ENCODE assay signal across 8 mouse cellular contexts in the genomic region with DNA sequence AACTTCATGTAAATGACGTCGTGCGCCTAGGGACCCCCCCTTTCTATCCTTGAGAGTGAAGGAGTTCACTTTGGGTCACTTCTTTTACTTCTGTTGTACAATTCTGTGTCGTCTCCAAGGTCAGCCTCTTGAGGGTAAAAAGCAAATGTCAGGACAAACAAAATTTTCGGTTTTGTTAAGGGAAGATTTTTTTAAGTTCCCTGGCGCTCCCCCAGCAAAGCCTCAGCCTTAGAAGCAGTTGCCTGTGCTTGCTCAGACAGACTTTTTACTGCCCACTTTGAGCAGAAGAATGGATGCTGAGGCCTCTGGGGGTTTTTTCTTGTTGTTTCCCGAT. TPM values are rescaled to one million over a fixed set of nuclear protein-coding genes. Genes with fewer than 3 reads are reported as not detected.
A peak's percentile ranks its signal among the peaks of the same experiment; 100 is the strongest.
DNase-seq lines count a peak whose midpoint lies in the region; ATAC-seq and TF ChIP-seq lines count a peak whose summit lies in the region.

No protein-coding gene starts in this region.

- H3K4me2 ChIP-seq in forebrain, embryonic 12.5 days, result peak overlapping the region; percentile 87
- H3K4me2 ChIP-seq in limb, embryonic 12.5 days, result peak overlapping the region; percentile 95
- H3K4me2 ChIP-seq in neural tube, embryonic 12.5 days (replicated peaks), result peak overlapping the region; percentile 90

- H3K9me3 ChIP-seq in forebrain, embryonic 12.5 days, result no peaks in the 10 kb centered on the region
- H3K9me3 ChIP-seq in limb, embryonic 12.5 days, result no peaks in the 10 kb centered on the region
- H3K9me3 ChIP-seq in neural tube, embryonic 12.5 days, result no peaks in the 10 kb centered on the region

- WGBS in forebrain, embryonic 12.5 days, result 2% methylated on average over 7 of the region's 7 CpGs
- 3% methylated on average over 7 of the region's 7 CpGs for WGBS in limb, embryonic 12.5 days
- 1% methylated on average over 7 of the region's 7 CpGs for WGBS in neural tube, embryonic 12.5 days

- no peak for TF ChIP-seq POLR2A in testis, adult 2 months (IDR thresholded peaks at IDR 0.05; ENCODE audit: control insufficient read depth, low read depth, low read length)

- H3K4me3 ChIP-seq in testis, adult 2 months (ENCODE audit: control insufficient read depth, low read depth, low read length), result peak overlapping the region; percentile 76
- H3K4me3 ChIP-seq in forebrain, embryonic 12.5 days (replicated peaks), result peak overlapping the region; percentile 92
- H3K4me3 ChIP-seq in limb, embryonic 12.5 days (replicated peaks), result peak overlapping the region; percentile 87
- peak overlapping the region; percentile 91 for H3K4me3 ChIP-seq in neural tube, embryonic 12.5 days

- TF ChIP-seq CTCF in testis, adult 2 months (IDR thresholded peaks at IDR 0.05; ENCODE audit: control insufficient read depth, insufficient read depth, insufficient replicate concordance, low read depth, low read length), result no peak

- H3K36me3 ChIP-seq in testis, adult 2 months (ENCODE audit: control insufficient read depth, insufficient read depth, low read length), result no peaks in the 10 kb centered on the region
- H3K36me3 ChIP-seq in forebrain, embryonic 12.5 days (replicated peaks), result no peaks in the 10 kb centered on the region
- no peaks in the 10 kb centered on the region for H3K36me3 ChIP-seq in limb, embryonic 12.5 days
- H3K36me3 ChIP-seq in neural tube, embryonic 12.5 days, result no peaks in the 10 kb centered on the region

- peak overlapping the region; percentile 32; the same call in 1 of the 2 replicates for H3K27ac ChIP-seq in testis, adult 2 months (ENCODE audit: control insufficient read depth, insufficient read depth, low read depth, low read length)
- peak overlapping the region; percentile 75 for H3K27ac ChIP-seq in forebrain, embryonic 12.5 days
- H3K27ac ChIP-seq in limb, embryonic 12.5 days, result no peak overlapping the region
- H3K27ac ChIP-seq in neural tube, embryonic 12.5 days, result no peak overlapping the region

- DNase-seq in testis, postnatal 10 days (ENCODE audit: low spot score), result no peak
- no peak for DNase-seq in spleen, adult 12 weeks (ENCODE audit: low spot score)
- DNase-seq in Muller cell, postnatal 12 days (ENCODE audit: inconsistent ontology term), result no peak
- no peak for DNase-seq in frontal cortex, postnatal 25 days (ENCODE audit: low spot score in 2 of 2)

- no peak for ATAC-seq in forebrain, embryonic 12.5 days (ENCODE audit: low FRiP score)
- no peak for ATAC-seq in limb, embryonic 12.5 days (ENCODE audit: insufficient number of reproducible peaks, insufficient read depth, low FRiP score, low TSS enrichment, low read depth)
- no peak for ATAC-seq in neural tube, embryonic 12.5 days (ENCODE audit: low FRiP score, low read depth)

- peaks cover 13% of the 10 kb centered on the region for H3K4me1 ChIP-seq in testis, adult 2 months (ENCODE audit: control insufficient read depth, insufficient read depth, low read length)
- H3K4me1 ChIP-seq in forebrain, embryonic 12.5 days, result peaks cover 48% of the 10 kb centered on the region
- H3K4me1 ChIP-seq in limb, embryonic 12.5 days (replicated peaks), result peaks cover 30% of the 10 kb centered on the region
- H3K4me1 ChIP-seq in neural tube, embryonic 12.5 days, result peaks cover 48% of the 10 kb centered on the region

- peak overlapping the region; percentile 96 for H3K9ac ChIP-seq in forebrain, embryonic 12.5 days
- H3K9ac ChIP-seq in limb, embryonic 12.5 days (replicated peaks), result peak overlapping the region; percentile 91
- H3K9ac ChIP-seq in neural tube, embryonic 12.5 days, result peak overlapping the region; percentile 95

- no peaks in the 10 kb centered on the region for H3K27me3 ChIP-seq in testis, adult 2 months (ENCODE audit: control insufficient read depth, insufficient read depth, low read length)
- peaks cover 21% of the 10 kb centered on the region; the same call in 1 of the 2 replicates for H3K27me3 ChIP-seq in forebrain, embryonic 12.5 days
- H3K27me3 ChIP-seq in limb, embryonic 12.5 days, result peaks cover 40% of the 10 kb centered on the region
- no peaks in the 10 kb centered on the region for H3K27me3 ChIP-seq in neural tube, embryonic 12.5 days (replicated peaks)

RNA-seq across cellular contexts. Expression of a gene that starts 0.7 kb away (rescaled TPM):
- 22.2 and 23.1 TPM in 2 replicates for polyA plus RNA-seq in testis, adult 2 months (2012; rRNA removed)
- polyA plus RNA-seq in forebrain, embryonic 12.5 days (2016; fragmentation: Nextera tagmentation; extraction: Ambion mirVana), result 41.2 and 45.3 TPM in 2 replicates
- polyA plus RNA-seq in limb, embryonic 12.5 days (2016; fragmentation: Nextera tagmentation; extraction: Ambion mirVana), result 15.2 and 16.3 TPM in 2 replicates
- polyA plus RNA-seq in neural tube, embryonic 12.5 days (2016; fragmentation: Nextera tagmentation; extraction: Ambion mirVana), result 40.7 and 41.7 TPM in 2 replicates

RNA-seq across cellular contexts. Expression of a gene that starts 21.0 kb away (rescaled TPM):
- 291 and 327 TPM in 2 replicates for polyA plus RNA-seq in testis, adult 2 months (2012; rRNA removed)
- 179 and 182 TPM in 2 replicates for polyA plus RNA-seq in forebrain, embryonic 12.5 days (2016; fragmentation: Nextera tagmentation; extraction: Ambion mirVana)
- polyA plus RNA-seq in limb, embryonic 12.5 days (2016; fragmentation: Nextera tagmentation; extraction: Ambion mirVana), result 193 and 212 TPM in 2 replicates
- polyA plus RNA-seq in neural tube, embryonic 12.5 days (2016; fragmentation: Nextera tagmentation; extraction: Ambion mirVana), result 143 and 144 TPM in 2 replicates

Comparison
In these comparisons a context has a peak if more than half of its experiments do, and no peak if none do; other contexts are left out.
1. H3K27ac ChIP-seq: peak in testis, adult 2 months (single experiment) and forebrain, embryonic 12.5 days (single experiment); none in limb, embryonic 12.5 days (single experiment) and neural tube, embryonic 12.5 days (single experiment).
2. Peak in every context shown above with its lines, with median percentiles within 50 percentile points of each other: H3K4me3 ChIP-seq, H3K4me2 ChIP-seq and H3K9ac ChIP-seq.